In genomic region chr15:93848830-93849229, GRCm38 (mm10) we compare ENCODE assay signal across 21 mouse cellular contexts.
DNase-seq lines count a peak whose midpoint lies in the region; ATAC-seq and TF ChIP-seq lines count a peak whose summit lies in the region.
"Had no signal": no experiment of that assay in that cellular context is flagged by ENCODE, and none has a peak within 500 bp of the region (broad histone marks: within the 10 kb centered on the region; RNA-seq: fewer than 3 reads in every experiment).

No protein-coding gene starts in this region.

- no peaks in the 10 kb centered on the region for H3K36me3 ChIP-seq in heart, embryonic 10.5 days
- H3K36me3 ChIP-seq in midbrain, embryonic 11.5 days (ENCODE audit: control insufficient read depth, insufficient read depth, low read length) = no peaks in the 10 kb centered on the region
- H3K36me3 ChIP-seq in midbrain, postnatal 0 days (ENCODE audit: insufficient read depth, low read length) = no peaks in the 10 kb centered on the region
- H3K36me3 ChIP-seq: embryonic facial prominence, embryonic 13.5 days; embryonic facial prominence, embryonic 15.5 days; forebrain, embryonic 10.5 days; forebrain, embryonic 12.5 days had no signal

- no peak overlapping the region for H3K27ac ChIP-seq in heart, embryonic 10.5 days
- peak overlapping the region; percentile 4; the same call in 1 of the 2 replicates for H3K27ac ChIP-seq in midbrain, embryonic 11.5 days (ENCODE audit: low read depth, low read length)
- no peak overlapping the region for H3K27ac ChIP-seq in midbrain, postnatal 0 days (ENCODE audit: low read depth, low read length)
- H3K27ac ChIP-seq: forebrain, embryonic 10.5 days; forebrain, embryonic 12.5 days had no signal

- peak; percentile 61 for DNase-seq in heart, embryonic 10.5 days (ENCODE audit: low spot score)
- no peak for DNase-seq in heart, postnatal 4 days
- no peak for DNase-seq in midbrain, embryonic 11.5 days (ENCODE audit: low spot score, missing footprints)
- DNase-seq in midbrain, postnatal 0 days (ENCODE audit: low spot score) = no peak
- DNase-seq: adrenal gland, adult 2 months; adrenal gland, postnatal 10 days; adrenal gland, postnatal 25 days; cerebellum, adult 11 months; cerebellum, adult 18-20 months; cerebellum, adult 8-10 months; cerebellum, adult 9-11 months; cerebellum, postnatal 14 days; cerebellum, postnatal 36 days; embryo, embryonic 11 days had no signal

- H3K4me1 ChIP-seq in heart, embryonic 10.5 days = peaks cover 6% of the 10 kb centered on the region; the same call in 1 of the 2 replicates
- H3K4me1 ChIP-seq in midbrain, embryonic 11.5 days (ENCODE audit: control insufficient read depth, insufficient read depth, low read length) = no peaks in the 10 kb centered on the region
- H3K4me1 ChIP-seq in midbrain, postnatal 0 days (ENCODE audit: insufficient read depth, low read length) = no peaks in the 10 kb centered on the region
- H3K4me1 ChIP-seq: forebrain, embryonic 10.5 days; forebrain, embryonic 12.5 days had no signal

- H3K4me3 ChIP-seq in heart, embryonic 10.5 days = no peak overlapping the region
- H3K4me3 ChIP-seq in midbrain, embryonic 11.5 days (ENCODE audit: low read depth, low read length) = no peak overlapping the region
- H3K4me3 ChIP-seq in midbrain, postnatal 0 days (ENCODE audit: low read depth, low read length) = no peak overlapping the region
- H3K4me3 ChIP-seq: embryonic facial prominence, embryonic 13.5 days; embryonic facial prominence, embryonic 15.5 days; erythroblast, embryonic 14.5 days; forebrain, embryonic 10.5 days; forebrain, embryonic 12.5 days had no signal

- WGBS in heart, embryonic 10.5 days = 84% methylated on average over 4 of the region's 4 CpGs
- WGBS in midbrain, embryonic 11.5 days = 93% methylated on average over 4 of the region's 4 CpGs
- WGBS in midbrain, postnatal 0 days = 94% methylated on average over 4 of the region's 4 CpGs

- no peak for TF ChIP-seq CTCF in midbrain, postnatal 0 days (IDR thresholded peaks at IDR 0.05)

- no peak for ATAC-seq in midbrain, embryonic 11.5 days (ENCODE audit: low FRiP score)
- ATAC-seq in midbrain, postnatal 0 days (ENCODE audit: low FRiP score) = no peak
- ATAC-seq: forebrain, embryonic 14.5 days; forebrain, embryonic 16.5 days had no signal

- H3K27me3 ChIP-seq in heart, embryonic 10.5 days (ENCODE audit: insufficient read depth, poor library complexity, severe bottlenecking) = no peaks in the 10 kb centered on the region
- H3K27me3 ChIP-seq in midbrain, embryonic 11.5 days (ENCODE audit: control insufficient read depth, insufficient read depth, low read length) = no peaks in the 10 kb centered on the region
- H3K27me3 ChIP-seq in midbrain, postnatal 0 days (ENCODE audit: insufficient read depth, low read length) = no peaks in the 10 kb centered on the region
- H3K27me3 ChIP-seq: embryonic facial prominence, embryonic 13.5 days; embryonic facial prominence, embryonic 15.5 days; forebrain, embryonic 12.5 days had no signal

- H3K9me3 ChIP-seq in heart, embryonic 10.5 days = no peaks in the 10 kb centered on the region
- no peaks in the 10 kb centered on the region for H3K9me3 ChIP-seq in midbrain, embryonic 11.5 days (ENCODE audit: control insufficient read depth, low read length)
- no peaks in the 10 kb centered on the region for H3K9me3 ChIP-seq in midbrain, postnatal 0 days (ENCODE audit: low read length)
- H3K9me3 ChIP-seq: embryonic facial prominence, embryonic 13.5 days; embryonic facial prominence, embryonic 15.5 days; forebrain, embryonic 10.5 days; forebrain, embryonic 12.5 days had no signal

- no peak overlapping the region for H3K9ac ChIP-seq in midbrain, embryonic 11.5 days (ENCODE audit: low read length)
- H3K9ac ChIP-seq in midbrain, postnatal 0 days (replicated peaks; ENCODE audit: low read length, poor library complexity, severe bottlenecking) = no peak overlapping the region
- H3K9ac ChIP-seq: embryonic facial prominence, embryonic 13.5 days; embryonic facial prominence, embryonic 15.5 days; forebrain, embryonic 12.5 days had no signal

- H3K4me2 ChIP-seq in midbrain, embryonic 11.5 days = no peak overlapping the region
- H3K4me2 ChIP-seq in midbrain, postnatal 0 days (ENCODE audit: low read depth, low read length, poor library complexity, severe bottlenecking) = no peak overlapping the region
- H3K4me2 ChIP-seq: embryonic facial prominence, embryonic 13.5 days; embryonic facial prominence, embryonic 15.5 days; forebrain, embryonic 12.5 days had no signal
